Mouse (Mus musculus): ENCODE measurements at regions not wholly inside any gene's neighbourhood (a gene's known extent, or its start where the extent isn't known, plus 50 kb on each side); places are given as distances from the start of the nearest gene placed in this dataset.
A peak's percentile ranks its signal among the peaks of the same experiment; 100 is the strongest.
"Not testable (repeated sequence)": the region's sequence is repeated elsewhere in the genome, so short reads cannot be mapped to it uniquely, and the experiment has no call there.

DNA sequence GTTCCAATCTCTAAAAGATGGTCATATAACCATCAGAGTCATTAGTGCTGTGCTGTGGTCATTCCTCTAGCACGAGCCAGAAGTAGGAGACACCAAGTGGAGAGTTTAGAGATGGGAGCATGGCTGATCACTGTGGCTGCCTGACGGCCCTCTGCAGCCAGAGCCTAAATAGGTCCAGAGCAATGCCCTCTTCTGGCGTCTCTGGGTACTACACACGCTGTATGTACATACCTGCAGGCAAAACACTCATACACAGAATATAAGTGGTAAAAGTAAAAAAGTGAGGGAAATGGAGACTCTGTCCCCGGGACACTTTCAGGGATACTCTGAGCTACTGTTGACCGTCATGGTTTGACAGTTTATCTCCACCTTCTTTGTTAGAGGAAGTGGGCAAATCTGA is 91.4 kb downstream of the Gm21738 start:
- DNase-seq (ENCODE audit: low spot score in 2 of 2) = no peak

GRCm38 (mm10) chr14:19311614-19312013 is 107.1 kb downstream of the Gm21738 start:
- no peak for DNase-seq (ENCODE audit: low spot score in 2 of 2)

DNA sequence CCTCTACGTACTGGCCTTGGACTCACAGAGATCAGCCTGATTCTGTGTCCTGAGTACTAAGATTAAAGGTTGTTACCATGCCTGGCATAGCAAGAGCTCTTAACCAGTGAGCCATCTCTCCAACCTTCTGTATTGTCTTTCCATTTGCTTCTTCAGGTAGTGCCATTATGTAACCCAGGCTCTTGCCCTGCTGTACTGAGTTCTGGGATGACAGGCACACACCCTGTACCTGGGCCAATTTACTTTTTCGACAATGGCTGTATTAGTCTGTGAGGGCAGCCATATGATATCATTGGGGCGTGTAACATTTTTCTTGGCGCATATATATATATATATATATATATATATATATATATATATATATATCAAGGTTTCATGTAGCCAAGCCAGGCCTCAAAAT is 115.9 kb downstream of the Gm21738 start:
- DNase-seq (ENCODE audit: low spot score in 2 of 2) = not testable (repeated sequence)

- DNase-seq (ENCODE audit: low spot score in 2 of 2) = no peak
Measured at GRCm38 (mm10) chr14:19279096-19279495, 139.6 kb downstream of the Gm21738 start.

- peak in 1 of 2 experiments; percentile 58 for DNase-seq (ENCODE audit: low spot score in 2 of 2)
Measured at GRCm38 (mm10) chr14:19277777-19278385, 140.8 kb downstream of the Gm21738 start.

All from spleen, postnatal 14 days (tissue).